Comparison of ENCODE assay signal across 27 mouse cellular contexts in the genomic region with DNA sequence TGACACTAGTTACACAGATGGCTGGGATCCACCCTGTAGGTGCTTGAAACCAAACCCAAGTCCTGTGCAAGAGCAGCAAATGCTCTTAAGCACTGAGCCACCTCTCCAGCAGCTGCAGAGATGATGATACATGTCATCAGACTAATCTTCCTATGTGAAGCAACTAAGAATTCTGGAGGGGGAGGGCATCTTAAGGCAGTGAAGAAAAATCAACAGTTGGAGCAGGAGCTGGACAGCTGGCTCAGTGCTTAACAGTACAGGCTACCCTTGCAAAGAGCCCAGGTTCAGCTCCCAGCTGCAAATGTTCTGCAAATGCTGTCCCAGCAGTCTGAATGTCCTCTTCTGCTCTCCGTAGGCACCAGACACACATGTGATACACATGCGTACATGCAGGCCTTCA. TPM values are rescaled to one million over a fixed set of nuclear protein-coding genes. Genes with fewer than 3 reads are reported as not detected.
A peak's percentile ranks its signal among the peaks of the same experiment; 100 is the strongest.
DNase-seq lines count a peak whose midpoint lies in the region; ATAC-seq lines count a peak whose summit lies in the region.
"Had no signal": no experiment of that assay in that cellular context is flagged by ENCODE, and none has a peak within 500 bp of the region (broad histone marks: within the 10 kb centered on the region; RNA-seq: fewer than 3 reads in every experiment).

No protein-coding gene starts in this region.

- no peak overlapping the region for H3K4me2 ChIP-seq in intestine, embryonic 16.5 days (ENCODE audit: low read depth, low read length)
- no peak overlapping the region for H3K4me2 ChIP-seq in intestine, embryonic 15.5 days (replicated peaks)
- no peak overlapping the region for H3K4me2 ChIP-seq in limb, embryonic 15.5 days
- H3K4me2 ChIP-seq: embryonic facial prominence, embryonic 13.5 days; heart, embryonic 12.5 days; heart, embryonic 15.5 days; hindbrain, embryonic 13.5 days had no signal

- no peak overlapping the region for H3K4me3 ChIP-seq in intestine, embryonic 16.5 days (ENCODE audit: low read length)
- no peak overlapping the region for H3K4me3 ChIP-seq in intestine, embryonic 15.5 days (replicated peaks)
- H3K4me3 ChIP-seq in limb, embryonic 15.5 days: no peak overlapping the region
- H3K4me3 ChIP-seq: embryonic facial prominence, embryonic 13.5 days; heart, embryonic 12.5 days; heart, embryonic 15.5 days; hindbrain, embryonic 10.5 days; hindbrain, embryonic 13.5 days had no signal

- WGBS in intestine, embryonic 16.5 days: 63% methylated on average over 2 of the region's 2 CpGs
- 56% methylated on average over 2 of the region's 2 CpGs for WGBS in intestine, embryonic 15.5 days
- 91% methylated on average over 2 of the region's 2 CpGs for WGBS in limb, embryonic 15.5 days

- no peak overlapping the region for H3K27ac ChIP-seq in intestine, embryonic 16.5 days (ENCODE audit: low read length)
- no peak overlapping the region for H3K27ac ChIP-seq in intestine, embryonic 15.5 days
- H3K27ac ChIP-seq in limb, embryonic 15.5 days: no peak overlapping the region
- H3K27ac ChIP-seq: embryonic facial prominence, embryonic 13.5 days; heart, embryonic 15.5 days; hindbrain, embryonic 10.5 days; hindbrain, embryonic 13.5 days had no signal

- H3K9me3 ChIP-seq in intestine, embryonic 16.5 days (ENCODE audit: control insufficient read depth, low read length): no peaks in the 10 kb centered on the region
- H3K9me3 ChIP-seq in intestine, embryonic 15.5 days: no peaks in the 10 kb centered on the region
- no peaks in the 10 kb centered on the region for H3K9me3 ChIP-seq in limb, embryonic 15.5 days
- H3K9me3 ChIP-seq: embryonic facial prominence, embryonic 13.5 days; G1E; heart, embryonic 12.5 days; heart, embryonic 15.5 days; hindbrain, embryonic 10.5 days; hindbrain, embryonic 13.5 days had no signal

- no peaks in the 10 kb centered on the region for H3K27me3 ChIP-seq in intestine, embryonic 16.5 days (replicated peaks; ENCODE audit: control insufficient read depth, insufficient read depth, low read length)
- no peaks in the 10 kb centered on the region for H3K27me3 ChIP-seq in intestine, embryonic 15.5 days (replicated peaks)
- no peaks in the 10 kb centered on the region for H3K27me3 ChIP-seq in limb, embryonic 15.5 days
- H3K27me3 ChIP-seq: CH12.LX; embryonic facial prominence, embryonic 13.5 days; heart, embryonic 12.5 days; heart, embryonic 15.5 days; hindbrain, embryonic 13.5 days had no signal

- no peaks in the 10 kb centered on the region for H3K4me1 ChIP-seq in intestine, embryonic 16.5 days (ENCODE audit: control insufficient read depth, insufficient read depth, low read length)
- no peaks in the 10 kb centered on the region for H3K4me1 ChIP-seq in intestine, embryonic 15.5 days (replicated peaks)
- no peaks in the 10 kb centered on the region for H3K4me1 ChIP-seq in limb, embryonic 15.5 days
- H3K4me1 ChIP-seq: embryonic facial prominence, embryonic 13.5 days; heart, embryonic 12.5 days; heart, embryonic 15.5 days; hindbrain, embryonic 10.5 days; hindbrain, embryonic 13.5 days had no signal

- H3K36me3 ChIP-seq in intestine, embryonic 16.5 days (ENCODE audit: control insufficient read depth, insufficient read depth, low read length): no peaks in the 10 kb centered on the region
- H3K36me3 ChIP-seq in intestine, embryonic 15.5 days: no peaks in the 10 kb centered on the region
- H3K36me3 ChIP-seq in limb, embryonic 15.5 days: 0 out of 2 replicates have a peak, but pooled peaks cover 4% of the 10 kb centered on the region
- H3K36me3 ChIP-seq: heart, embryonic 15.5 days; hindbrain, embryonic 10.5 days; hindbrain, embryonic 13.5 days had no signal

- peak; percentile 31; the same call in 1 of the 2 replicates for ATAC-seq in intestine, embryonic 16.5 days
- no peak for ATAC-seq in intestine, embryonic 15.5 days
- ATAC-seq in limb, embryonic 15.5 days (ENCODE audit: insufficient number of reproducible peaks, low FRiP score, low TSS enrichment, low read depth): peak; percentile 44; the same call in 1 of the 2 replicates
- ATAC-seq: forebrain, embryonic 14.5 days; forebrain, postnatal 0 days; hindbrain, embryonic 16.5 days had no signal

- H3K9ac ChIP-seq in intestine, embryonic 16.5 days (ENCODE audit: low read depth, low read length): no peak overlapping the region
- no peak overlapping the region for H3K9ac ChIP-seq in intestine, embryonic 15.5 days
- no peak overlapping the region for H3K9ac ChIP-seq in limb, embryonic 15.5 days
- H3K9ac ChIP-seq: embryonic facial prominence, embryonic 13.5 days; forebrain, postnatal 0 days; heart, embryonic 12.5 days; heart, embryonic 15.5 days; hindbrain, embryonic 13.5 days had no signal

- peak; percentile 34 for DNase-seq in MN1 (ENCODE audit: low spot score)
- DNase-seq in frontal cortex, adult 2 months (ENCODE audit: extremely low spot score in 1 of 2, low spot score in 1 of 2): no peak
- DNase-seq in kidney, postnatal 4 days: no peak
- DNase-seq: adrenal gland, adult 2 months; adrenal gland, postnatal 14 days; B cell, adult 2 months; cerebellum, adult 11 months; cerebellum, adult 2 months; cerebellum, adult 9-11 months; cerebellum, postnatal 25 days; forebrain, postnatal 0 days; gastrocnemius, postnatal 25 days; heart, adult 18-20 months; heart, postnatal 10 days; heart, postnatal 36 days had no signal

RNA-seq across cellular contexts. Expression of a gene that starts 29.1 kb away (rescaled TPM):
- 15.0 and 17.1 TPM in 2 replicates for polyA plus RNA-seq in intestine, embryonic 16.5 days (2015; fragmentation: Nextera tagmentation; extraction: Ambion mirVana)
- polyA plus RNA-seq in intestine, embryonic 15.5 days (2015; fragmentation: Nextera tagmentation; extraction: Ambion mirVana): 19.7 and 26.9 TPM in 2 replicates
- 26.4 and 27.4 TPM in 2 replicates for polyA plus RNA-seq in limb, embryonic 15.5 days (2015; fragmentation: Nextera tagmentation; extraction: Ambion mirVana)
- 14.8 and 16.8 TPM in 2 replicates for polyA plus RNA-seq in frontal cortex, adult 2 months (2012; rRNA removed)

RNA-seq across cellular contexts. Expression of a gene that starts 29.5 kb away (rescaled TPM):
- 5.9 and 7.6 TPM in 2 replicates for polyA plus RNA-seq in intestine, embryonic 16.5 days (2015; fragmentation: Nextera tagmentation; extraction: Ambion mirVana)
- polyA plus RNA-seq in intestine, embryonic 15.5 days (2015; fragmentation: Nextera tagmentation; extraction: Ambion mirVana): 7.2 and 7.6 TPM in 2 replicates
- 5.4 and 6.1 TPM in 2 replicates for polyA plus RNA-seq in limb, embryonic 15.5 days (2015; fragmentation: Nextera tagmentation; extraction: Ambion mirVana)
- polyA plus RNA-seq in frontal cortex, adult 2 months (2012; rRNA removed): 26.9 and 30.1 TPM in 2 replicates
